Mouse (Mus musculus): ENCODE data around the gene Wsb2. TPM values are rescaled to one million over a fixed set of nuclear protein-coding genes. Genes with fewer than 3 reads are reported as not detected.
"Not testable (repeated sequence)": the region's sequence is repeated elsewhere in the genome, so short reads cannot be mapped to it uniquely, and the experiment has no call there.

The Wsb2 gene
- polyA plus RNA-seq, 2 experiments = 14.1 to 15.3 TPM

GRCm38 (mm10) chr5:117338503-117338902 is 18.6 kb upstream of the Wsb2 start:
- TF ChIP-seq CTCF (IDR thresholded peaks at IDR 0.05; ENCODE audit: low read depth) (no peak), EP300 (IDR thresholded peaks at IDR 0.05; ENCODE audit: low read depth) (no peak)
- Histone ChIP-seq H3K4me2 (ENCODE audit: low read depth) (no peak overlapping the region), H3K36me3 (replicated peaks; ENCODE audit: control insufficient read depth, insufficient read depth, low read depth) (no peaks in the 10 kb centered on the region), H3K9ac (replicated peaks) (no peak overlapping the region), H3K9me3 (ENCODE audit: control insufficient read depth, low read length) (no peaks in the 10 kb centered on the region), H3K4me1 (replicated peaks; ENCODE audit: control insufficient read depth in 2 of 2, insufficient read depth in 2 of 2, low read length in 1 of 2) (0 out of 4 replicates have a peak, but pooled peaks cover 0 to 2% of the 10 kb centered on the region in 2 experiments), H3K27me3 (ENCODE audit: control insufficient read depth, insufficient read depth, low read length) (no peaks in the 10 kb centered on the region), H3K27ac (no peak overlapping the region), H3K4me3 (ENCODE audit: insufficient read depth in 1 of 2, low read depth in 2 of 2, low read length in 2 of 2) (no peak overlapping the region)
- WGBS (ENCODE audit: insufficient replicate concordance) = 22% methylated on average over 8 of the region's 8 CpGs
- DNase-seq (ENCODE audit: low read depth in 3 of 3, low spot score in 3 of 3) (no peak), ATAC-seq (ENCODE audit: insufficient read depth) (peak; percentile 48; the same call in 1 of the 2 replicates)

- H3K27ac ChIP-seq = no peak overlapping the region
- no peaks in the 10 kb centered on the region for H3K36me3 ChIP-seq (replicated peaks; ENCODE audit: control insufficient read depth, insufficient read depth, low read depth)
- no peak for DNase-seq (ENCODE audit: low read depth in 3 of 3, low spot score in 3 of 3)
- H3K9ac ChIP-seq (replicated peaks) = no peak overlapping the region
- no peak for ATAC-seq (ENCODE audit: insufficient read depth)
- H3K27me3 ChIP-seq (ENCODE audit: control insufficient read depth, insufficient read depth, low read length) = no peaks in the 10 kb centered on the region
- H3K9me3 ChIP-seq (ENCODE audit: control insufficient read depth, low read length) = no peaks in the 10 kb centered on the region
- 61% methylated on average over 6 of the region's 6 CpGs for WGBS (ENCODE audit: insufficient replicate concordance)
- no peak overlapping the region for H3K4me3 ChIP-seq (ENCODE audit: insufficient read depth in 1 of 2, low read depth in 2 of 2, low read length in 2 of 2)
- TF ChIP-seq EP300 (IDR thresholded peaks at IDR 0.05; ENCODE audit: low read depth) = no peak
- TF ChIP-seq CTCF (IDR thresholded peaks at IDR 0.05; ENCODE audit: low read depth) = no peak
- H3K4me2 ChIP-seq (ENCODE audit: low read depth) = no peak overlapping the region
- 0 out of 4 replicates have a peak, but pooled peaks cover 0 to 2% of the 10 kb centered on the region in 2 experiments for H3K4me1 ChIP-seq (replicated peaks; ENCODE audit: control insufficient read depth in 2 of 2, insufficient read depth in 2 of 2, low read length in 1 of 2)
Observed at GRCm38 (mm10) chr5:117340081-117340480, 17.0 kb upstream of the Wsb2 start.

DNA sequence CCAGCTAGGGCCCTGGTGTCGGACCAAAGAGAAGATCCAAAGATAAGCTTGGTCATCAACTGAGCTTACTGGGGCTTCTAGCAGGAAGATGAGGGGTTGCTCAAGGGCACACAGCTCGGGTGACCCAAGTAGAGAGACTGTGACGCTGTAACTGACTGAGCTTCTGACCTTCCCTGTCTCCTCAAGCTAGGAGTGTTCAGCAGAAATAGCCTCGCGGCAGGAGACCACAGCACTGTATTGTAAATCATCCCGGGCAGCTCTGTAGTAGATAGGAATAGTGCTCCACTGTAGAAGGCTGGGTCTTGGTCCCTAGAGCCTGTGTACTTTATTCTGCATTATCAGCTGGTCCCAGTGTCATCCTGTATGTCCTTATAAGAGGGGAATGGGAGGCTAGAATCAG is 15.2 kb upstream of the Wsb2 start:
- no peaks in the 10 kb centered on the region for H3K27me3 ChIP-seq (ENCODE audit: control insufficient read depth, insufficient read depth, low read length)
- no peak for TF ChIP-seq CTCF (IDR thresholded peaks at IDR 0.05; ENCODE audit: low read depth)
- TF ChIP-seq EP300 (IDR thresholded peaks at IDR 0.05; ENCODE audit: low read depth) = no peak
- H3K27ac ChIP-seq = no peak overlapping the region
- H3K9ac ChIP-seq (replicated peaks) = no peak overlapping the region
- H3K36me3 ChIP-seq (replicated peaks; ENCODE audit: control insufficient read depth, insufficient read depth, low read depth) = no peaks in the 10 kb centered on the region
- 0 out of 4 replicates have a peak, but pooled peaks cover 0 to 2% of the 10 kb centered on the region in 2 experiments for H3K4me1 ChIP-seq (replicated peaks; ENCODE audit: control insufficient read depth in 2 of 2, insufficient read depth in 2 of 2, low read length in 1 of 2)
- ATAC-seq (ENCODE audit: insufficient read depth) (no peak), DNase-seq (ENCODE audit: low read depth in 3 of 3, low spot score in 3 of 3) (no peak)
- H3K9me3 ChIP-seq (ENCODE audit: control insufficient read depth, low read length) = no peaks in the 10 kb centered on the region
- no peak overlapping the region for H3K4me3 ChIP-seq (ENCODE audit: insufficient read depth in 1 of 2, low read depth in 2 of 2, low read length in 2 of 2)
- no peak overlapping the region for H3K4me2 ChIP-seq (ENCODE audit: low read depth)
- 48% methylated on average over 6 of the region's 6 CpGs for WGBS (ENCODE audit: insufficient replicate concordance)

- 67% methylated on average over 5 of the region's 5 CpGs for WGBS (ENCODE audit: insufficient replicate concordance)
- not testable (repeated sequence) for ATAC-seq (ENCODE audit: insufficient read depth); H3K36me3 ChIP-seq (replicated peaks; ENCODE audit: control insufficient read depth, insufficient read depth, low read depth); H3K27ac ChIP-seq; H3K9ac ChIP-seq (replicated peaks); H3K4me2 ChIP-seq (ENCODE audit: low read depth); H3K4me1 ChIP-seq (replicated peaks; ENCODE audit: control insufficient read depth in 2 of 2, insufficient read depth in 2 of 2, low read length in 1 of 2); DNase-seq (ENCODE audit: low read depth in 3 of 3, low spot score in 3 of 3); H3K4me3 ChIP-seq (ENCODE audit: insufficient read depth in 1 of 2, low read depth in 2 of 2, low read length in 2 of 2); H3K9me3 ChIP-seq (ENCODE audit: control insufficient read depth, low read length); H3K27me3 ChIP-seq (ENCODE audit: control insufficient read depth, insufficient read depth, low read length)
Observed at GRCm38 (mm10) chr5:117344496-117344895, 12.6 kb upstream of the Wsb2 start.

- TF ChIP-seq EP300 (IDR thresholded peaks at IDR 0.05; ENCODE audit: low read depth) = no peak
- TF ChIP-seq CTCF (IDR thresholded peaks at IDR 0.05; ENCODE audit: low read depth) = no peak
- H3K9ac ChIP-seq (replicated peaks) = no peak overlapping the region
- H3K27me3 ChIP-seq (ENCODE audit: control insufficient read depth, insufficient read depth, low read length) = no peaks in the 10 kb centered on the region
- no peak for ATAC-seq (ENCODE audit: insufficient read depth)
- whole genome bisulfite sequencing (ENCODE audit: insufficient replicate concordance) = 51% methylated on average over 5 of the region's 5 CpGs
- H3K4me3 ChIP-seq (ENCODE audit: insufficient read depth in 1 of 2, low read depth in 2 of 2, low read length in 2 of 2) = no peak overlapping the region
- no peak for DNase-seq (ENCODE audit: low read depth in 3 of 3, low spot score in 3 of 3)
- H3K27ac ChIP-seq = no peak overlapping the region
- no peaks in the 10 kb centered on the region for H3K9me3 ChIP-seq (ENCODE audit: control insufficient read depth, low read length)
- no peaks in the 10 kb centered on the region for H3K36me3 ChIP-seq (replicated peaks; ENCODE audit: control insufficient read depth, insufficient read depth, low read depth)
- no peaks in the 10 kb centered on the region; a peak in 1 of 4 replicates for H3K4me1 ChIP-seq (replicated peaks; ENCODE audit: control insufficient read depth in 2 of 2, insufficient read depth in 2 of 2, low read length in 1 of 2)
- H3K4me2 ChIP-seq (ENCODE audit: low read depth) = no peak overlapping the region
Observed at GRCm38 (mm10) chr5:117345432-117345976, 11.6 kb upstream of the Wsb2 start.
